Mouse (Mus musculus) testis, adult 2 months (tissue): ENCODE measurements at regions not wholly inside any gene's neighbourhood (a gene's known extent, or its start where the extent isn't known, plus 50 kb on each side); places are given as distances from the start of the nearest gene placed in this dataset.

ENCODE experiments used
- CTCF ChIP-seq: fragments of 200-500 bp; IDR thresholded peaks from 2 replicates; pipeline ENCODE4 v1.5.1; 2012; ENCODE audit warnings: low read depth, mild to moderate bottlenecking, inconsistent platforms, low read length, moderate library complexity; ENCODE audit not compliant: control insufficient read depth, insufficient read depth, insufficient replicate concordance
- POLR2A ChIP-seq: fragments of 200-500 bp; IDR thresholded peaks from 2 replicates; pipeline ENCODE4 v1.6.1; 2012; ENCODE audit warnings: low read depth, mild to moderate bottlenecking, inconsistent platforms, low read length, moderate library complexity; ENCODE audit not compliant: control insufficient read depth

GRCm38 (mm10) chr1:90353325-90353724 lies 149.5 kb downstream of the Ackr3 start:
- TF ChIP-seq CTCF (no peak), POLR2A (no peak)
